Mouse (Mus musculus): ENCODE data around the gene Slc40a1.

Slc40a1 gene

GRCm38 (mm10) chr1:45926393-45926763 is at the start of gene Slc40a1:
Slc40a1 (minus strand) TSS chr1:45926523.
- no peak for DNase-seq

DNA sequence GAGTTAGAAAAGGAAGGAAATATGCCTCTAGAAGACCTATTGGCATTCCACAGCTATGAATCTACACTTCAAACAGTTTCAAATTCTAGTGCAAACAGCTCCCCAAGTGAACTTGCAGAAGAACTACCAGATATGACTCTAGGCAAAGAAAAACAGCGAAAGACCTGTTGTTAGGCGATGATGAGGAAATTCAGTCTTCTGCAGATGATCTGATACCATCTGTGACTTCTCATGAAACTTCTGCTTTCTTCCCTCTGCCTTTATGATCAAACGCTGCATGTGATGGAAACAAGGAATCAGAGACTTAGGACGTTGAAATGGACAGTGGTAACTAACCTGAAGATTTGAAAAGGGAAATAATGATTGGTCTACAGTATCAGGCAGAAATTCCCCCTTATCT is 45.0 kb upstream of the Slc40a1 start:
- DNase-seq = no peak

DNA sequence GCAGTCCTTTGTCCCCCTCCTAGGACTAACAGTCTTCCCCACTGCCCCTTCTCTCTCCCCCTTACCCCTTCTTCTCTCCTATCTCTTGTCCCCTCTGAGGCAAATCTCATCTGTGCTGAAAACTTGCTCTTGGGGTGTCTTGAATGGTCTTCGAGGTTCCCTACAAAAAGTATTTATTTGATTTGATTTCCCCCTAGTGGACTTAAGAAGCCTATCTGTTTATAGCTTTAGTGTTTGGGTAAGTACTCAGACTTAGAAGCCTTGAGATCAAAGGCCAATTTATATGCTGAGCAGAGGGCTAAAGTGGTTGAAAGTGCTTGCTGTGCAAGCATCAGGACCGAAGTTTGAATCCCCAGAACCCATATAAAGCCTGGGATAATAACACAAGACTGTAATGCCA is 22.7 kb upstream of the Slc40a1 start:
- DNase-seq = no peak

DNA sequence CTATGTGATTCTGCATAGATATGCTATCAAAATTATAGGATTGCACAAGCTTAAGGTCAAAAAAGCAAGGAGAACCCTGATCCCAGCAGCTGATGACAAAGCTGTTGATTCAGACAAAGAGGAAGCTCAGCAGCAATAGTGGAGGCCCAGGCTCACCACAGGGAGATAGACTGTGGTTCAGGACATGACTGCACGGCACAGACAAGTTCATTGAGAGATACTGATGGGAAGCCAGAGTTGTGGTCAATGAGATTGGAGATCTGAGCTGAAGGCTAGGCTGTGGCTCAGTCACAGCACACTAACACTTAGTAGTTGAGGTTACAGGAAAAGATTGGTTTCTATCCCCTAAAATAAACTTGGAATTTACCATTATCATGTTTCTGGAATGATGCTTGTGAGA is 21.5 kb upstream of the Slc40a1 start:
- no peak for DNase-seq

- no peak for DNase-seq
These were observed 4.8 kb upstream of the Slc40a1 start for GRCm38 (mm10) chr1:45931127-45931526.

DNA sequence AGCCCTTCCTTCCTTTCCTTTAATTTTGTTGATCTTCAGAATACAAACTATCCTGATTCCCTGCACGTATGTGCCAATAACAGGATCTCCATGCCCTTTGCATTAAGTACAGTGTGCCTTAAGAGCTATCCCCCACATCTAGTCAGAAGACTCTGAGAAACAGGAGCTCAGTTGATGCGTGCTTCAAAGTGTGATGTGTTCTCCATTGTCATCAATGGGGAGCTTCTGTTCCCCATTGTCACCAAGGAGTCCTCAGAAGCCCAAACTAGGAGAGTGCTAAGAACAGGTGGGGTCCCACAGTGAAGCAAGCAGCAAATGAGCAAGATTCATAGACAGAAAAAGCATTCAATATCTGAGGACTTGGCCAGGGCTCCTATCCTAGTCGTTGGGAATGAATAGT is 588 bp upstream of the Slc40a1 start:
- DNase-seq = no peak

GRCm38 (mm10) chr1:45925500-45926392 is 577 bp downstream of the Slc40a1 start:
- peak; percentile 93 for DNase-seq

GRCm38 (mm10) chr1:45925131-45925499 is 1.2 kb downstream of the Slc40a1 start:
- DNase-seq = no peak

- no peak for DNase-seq
These were observed 1.8 kb downstream of the Slc40a1 start for GRCm38 (mm10) chr1:45924516-45924915.

DNA sequence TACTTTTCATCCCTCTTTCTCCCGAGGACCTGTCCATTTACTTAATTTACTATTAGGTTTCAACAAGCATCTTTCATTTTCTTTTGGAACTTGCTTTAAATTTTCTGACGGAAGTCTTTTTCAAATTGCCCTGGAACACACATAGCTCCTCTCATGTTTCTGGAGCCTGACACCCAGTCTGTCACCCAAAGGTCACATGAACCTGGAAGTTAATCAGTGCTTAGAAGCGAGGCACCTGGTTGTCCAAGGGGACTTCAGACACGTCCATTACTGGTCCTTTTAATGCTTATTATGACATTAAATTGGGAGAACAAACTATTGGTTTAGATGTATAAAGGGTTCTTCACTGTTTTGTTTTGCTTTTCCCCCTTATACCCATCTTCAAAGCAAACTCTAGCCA is 3.0 kb downstream of the Slc40a1 start:
- no peak for DNase-seq

DNA sequence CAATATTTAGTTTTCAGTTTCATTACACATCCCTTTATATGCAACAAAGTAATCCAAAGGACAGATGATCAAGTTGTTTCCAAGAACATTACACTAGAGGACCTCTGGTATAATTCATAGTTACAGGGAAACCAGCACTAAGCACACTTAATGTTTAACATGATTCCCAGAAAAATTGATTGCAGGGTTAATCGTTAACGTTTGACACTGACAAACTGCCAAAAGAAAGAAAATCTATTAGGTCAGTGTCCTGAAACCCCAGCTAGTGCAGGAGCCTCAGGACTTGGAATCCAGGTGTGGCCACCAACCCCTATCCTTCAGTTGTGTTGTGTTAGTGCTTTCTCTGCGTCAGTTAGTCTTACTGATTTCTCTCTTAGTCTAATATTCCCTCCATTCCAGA is 5.6 kb downstream of the Slc40a1 start:
- no peak for DNase-seq

DNA sequence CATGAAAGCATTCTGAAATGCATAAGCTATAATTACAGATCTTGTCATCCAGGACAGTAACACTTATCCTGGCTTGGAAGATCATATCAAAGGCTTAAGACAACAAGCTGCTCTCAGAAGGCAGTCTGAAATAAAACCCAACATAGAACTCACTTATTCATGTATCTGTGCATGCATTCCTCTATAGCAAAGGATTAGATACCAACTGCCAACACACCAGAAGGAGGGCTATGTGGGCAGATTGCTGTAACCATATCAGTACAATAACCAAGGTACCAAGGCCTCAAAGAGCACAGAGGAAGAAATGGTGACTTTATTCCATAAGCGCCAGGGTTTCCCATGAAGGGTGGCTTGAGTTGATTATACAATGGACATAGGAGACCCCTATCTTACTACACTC is 6.6 kb downstream of the Slc40a1 start:
- no peak for DNase-seq

DNA sequence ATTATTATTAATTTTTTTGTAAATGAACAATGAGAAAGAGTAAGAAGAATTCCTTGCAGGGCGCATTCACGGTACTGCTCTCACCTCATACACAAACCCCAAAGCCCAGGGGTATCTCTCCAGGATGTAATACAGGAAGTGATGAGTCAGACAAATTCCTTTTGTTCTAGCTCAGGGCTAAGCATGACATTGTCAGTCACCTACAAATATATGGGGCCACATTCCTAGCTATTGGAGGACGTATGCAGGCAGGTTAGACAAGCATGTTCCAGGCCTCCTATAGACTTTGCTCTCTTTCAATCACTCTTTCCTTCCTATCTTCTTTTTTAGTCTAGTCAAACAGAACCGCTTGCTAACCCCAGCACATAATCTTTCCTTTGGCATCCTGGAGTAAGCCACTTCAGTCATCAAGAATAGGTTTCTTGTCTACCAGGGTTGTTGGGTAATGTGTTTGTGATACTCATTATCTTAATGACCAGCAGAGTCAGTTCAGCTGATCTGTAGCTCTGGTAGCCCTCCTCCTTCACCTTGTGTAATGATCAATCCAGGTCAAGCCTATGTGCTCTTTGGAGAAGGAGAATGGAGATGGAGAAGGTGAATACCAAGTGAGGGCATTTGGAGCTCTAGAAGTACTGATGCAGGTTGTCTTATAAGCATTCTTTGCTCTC is 9.1 kb downstream of the Slc40a1 start:
- DNase-seq = no peak

DNA sequence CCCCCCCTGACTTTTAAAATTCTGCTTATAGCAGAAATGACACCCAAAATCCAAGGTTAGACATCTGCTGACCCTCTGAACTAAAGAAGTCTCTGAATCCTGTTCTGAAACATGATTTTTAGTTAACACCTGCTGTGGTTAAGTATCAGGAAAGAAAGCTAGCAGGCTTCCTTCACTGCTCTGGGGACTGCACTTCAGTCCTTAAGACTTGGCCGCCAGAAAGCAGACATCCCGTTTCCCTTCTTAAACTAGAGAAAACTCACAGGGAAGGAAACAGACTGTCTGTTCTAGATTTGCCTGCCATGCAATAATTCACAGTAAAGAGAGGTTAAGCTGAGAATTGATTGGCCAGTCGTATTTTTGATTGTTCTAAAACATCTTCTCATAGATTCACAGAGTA is 10.1 kb downstream of the Slc40a1 start:
- DNase-seq = no peak

DNA sequence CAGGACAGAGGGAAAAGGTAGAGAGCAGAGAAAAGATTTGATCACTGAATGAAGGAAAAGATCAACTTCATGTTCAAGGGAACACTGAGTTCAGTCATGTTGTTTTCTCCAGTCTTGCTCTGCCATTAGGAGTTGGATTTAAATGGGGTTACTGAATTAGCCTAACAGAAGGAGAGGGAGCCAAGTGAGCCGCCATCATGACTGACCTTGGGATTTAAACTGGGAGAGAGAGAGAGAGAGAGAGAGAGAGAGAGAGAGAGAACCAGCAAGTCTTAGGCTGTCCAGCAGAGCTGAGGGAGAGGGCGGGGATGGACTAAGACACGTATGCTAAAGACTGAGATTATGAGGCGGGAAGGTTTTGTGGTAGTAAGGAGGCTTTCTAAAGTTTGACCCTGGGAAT is 12.1 kb downstream of the Slc40a1 start:
- no peak for DNase-seq

GRCm38 (mm10) chr1:45905107-45905821 is 21.1 kb downstream of the Slc40a1 start:
- peak; percentile 66 for DNase-seq

DNA sequence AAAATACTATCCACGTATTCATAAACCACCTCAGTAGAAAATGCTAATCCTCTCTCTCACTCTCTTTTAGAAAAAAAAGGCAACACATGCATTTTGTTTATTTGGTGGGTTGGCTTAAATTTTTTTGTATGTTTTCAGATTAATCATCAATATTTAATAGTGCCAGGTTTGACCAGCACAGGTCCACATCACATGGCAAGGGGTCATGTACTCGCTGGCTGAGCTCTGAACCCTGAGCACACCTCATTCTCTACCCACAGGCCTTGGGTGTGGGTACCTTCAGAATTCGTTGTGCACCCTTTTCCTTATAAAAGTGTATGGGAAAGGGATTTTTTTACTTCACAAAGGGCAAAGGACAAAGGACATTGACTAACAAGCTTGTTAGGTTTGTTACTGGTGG is 22.2 kb downstream of the Slc40a1 start:
- no peak for DNase-seq

DNA sequence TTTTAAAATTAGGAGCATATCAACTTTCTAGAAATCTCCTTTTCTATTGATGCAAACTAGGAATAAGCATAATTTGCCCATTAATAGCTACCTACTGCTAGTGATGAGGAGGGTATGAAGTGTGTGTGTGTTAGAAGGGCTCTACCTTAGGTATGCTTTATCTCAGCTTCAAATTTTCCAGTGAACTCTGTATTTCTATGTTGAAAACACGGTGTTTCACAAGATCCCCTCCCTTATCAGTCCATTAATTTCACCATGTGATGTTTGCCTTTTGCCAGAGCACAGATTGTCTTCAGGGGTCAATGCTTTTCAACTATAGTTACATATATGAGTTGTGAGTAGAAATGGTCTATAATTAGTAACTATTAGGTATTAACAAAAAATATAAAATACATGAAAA is 28.3 kb downstream of the Slc40a1 start:
- DNase-seq = no peak

DNA sequence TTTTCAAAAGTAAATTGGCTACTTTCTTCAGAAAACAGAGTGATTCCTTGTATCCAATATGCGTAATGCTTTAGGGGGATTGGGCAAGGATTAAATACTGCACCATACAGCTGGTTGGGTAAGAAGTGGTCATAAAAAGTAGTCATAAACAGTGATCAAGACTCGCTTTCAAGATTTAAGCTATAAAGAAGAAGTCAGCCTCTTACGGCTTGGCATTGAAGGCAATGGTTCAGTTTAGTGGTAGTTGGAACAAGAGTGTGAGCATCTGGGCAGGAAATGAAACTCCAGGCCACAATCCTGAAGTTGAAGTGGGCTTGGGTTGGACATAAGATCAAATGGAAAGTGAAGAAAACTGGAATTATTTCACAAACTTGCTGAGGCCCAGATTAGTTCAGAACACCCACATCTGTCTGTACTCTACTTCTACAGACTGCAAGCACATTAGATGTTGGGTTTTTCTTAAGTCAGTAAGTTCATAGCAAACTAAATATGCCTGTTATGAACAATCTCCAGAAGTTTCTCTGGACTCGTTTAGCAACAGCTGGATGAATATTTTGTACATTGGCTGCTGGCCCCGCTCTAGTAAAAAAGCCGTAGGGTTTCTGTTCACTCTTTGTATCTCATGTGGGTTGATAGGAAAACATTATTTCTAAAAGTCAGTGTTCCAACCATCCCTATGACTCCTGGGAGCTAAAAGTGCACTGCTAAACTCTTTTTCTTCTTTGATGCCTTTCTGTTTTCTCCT is 32.0 kb downstream of the Slc40a1 start:
- no peak for DNase-seq

DNA sequence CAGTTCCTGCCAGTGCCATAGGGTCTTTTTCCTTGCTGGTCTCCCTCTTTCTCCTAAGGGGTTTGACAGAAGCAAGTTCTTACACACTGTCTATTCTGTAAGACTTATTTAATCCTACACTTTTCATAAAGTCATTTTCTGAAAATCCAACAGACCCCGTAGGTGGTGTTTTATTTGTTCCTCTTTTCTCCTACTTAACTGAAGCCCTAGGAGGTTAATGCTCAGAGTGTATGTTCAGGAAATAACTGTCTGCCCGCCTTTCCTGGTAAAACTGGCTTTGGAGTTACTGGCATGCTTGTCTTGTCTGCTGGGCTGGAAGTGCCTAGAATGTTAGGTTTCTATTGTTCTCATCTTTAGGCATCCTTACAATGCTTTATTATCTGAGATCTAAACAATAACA is 34.3 kb downstream of the Slc40a1 start:
- no peak for DNase-seq

- no peak for DNase-seq
These were observed 36.1 kb downstream of the Slc40a1 start, which contains the start of gene Gm5269 for GRCm38 (mm10) chr1:45890173-45890572. Gm5269 (minus strand) TSS chr1:45890273.

DNA sequence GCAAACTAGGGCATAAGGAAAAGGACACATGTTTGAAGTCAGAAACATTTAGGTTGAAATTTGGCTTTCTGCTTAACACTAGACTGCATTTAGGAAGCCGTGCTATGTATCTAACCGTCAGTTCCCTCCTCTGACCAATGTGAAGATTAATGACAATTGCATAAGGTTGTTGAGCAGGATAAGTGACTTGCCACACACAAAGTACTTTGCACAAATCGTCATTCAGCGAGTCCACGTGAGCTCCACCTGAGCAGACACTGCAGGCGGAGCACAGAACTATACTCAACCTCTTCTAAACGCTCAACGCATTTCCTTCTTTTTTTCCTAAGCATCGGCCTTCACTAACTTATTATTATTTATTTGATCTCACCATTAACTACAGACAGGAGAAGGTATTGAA is 39.5 kb downstream of the Slc40a1 start:
- no peak for DNase-seq

DNA sequence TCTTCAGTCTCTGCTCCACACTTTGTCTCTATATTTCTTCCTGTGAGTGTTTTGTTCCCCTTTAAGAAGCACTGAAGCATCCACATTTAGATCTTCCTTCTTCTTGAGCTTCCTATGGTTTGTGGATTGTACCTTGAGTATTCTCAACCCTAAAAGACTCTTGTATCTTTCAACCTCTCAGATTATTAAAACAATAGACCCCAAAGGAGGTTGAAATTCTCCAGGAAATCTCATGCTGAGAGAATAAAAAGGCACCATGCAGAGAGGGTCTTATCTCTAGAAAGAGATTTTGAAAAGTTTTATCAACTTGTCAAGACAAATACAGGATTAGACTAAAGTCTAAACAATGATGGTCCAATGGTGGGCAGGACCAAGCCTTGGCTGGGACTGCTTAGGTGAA is 42.9 kb downstream of the Slc40a1 start:
- no peak for DNase-seq
